Mouse (Mus musculus) cortical plate, adult 2 months (tissue): ENCODE measurements at regions not wholly inside any gene's neighbourhood (a gene's known extent, or its start where the extent isn't known, plus 50 kb on each side); places are given as distances from the start of the nearest gene placed in this dataset.

Experiments used
- H3K27ac ChIP-seq: fragments of 200-500 bp; 2 replicates; pipeline ENCODE4 v1.5.1; 2012; ENCODE audit warnings: low read length, control low read depth, inconsistent platforms; ENCODE audit not compliant: insufficient read depth
- H3K4me1 ChIP-seq: fragments of 200-500 bp; 2 replicates; pipeline ENCODE4 v1.6.1; 2011; ENCODE audit warnings: low read length; ENCODE audit not compliant: control insufficient read depth, insufficient read depth
- H3K4me3 ChIP-seq: fragments of 200-500 bp; 2 replicates; pipeline ENCODE4 v1.5.1; 2011; ENCODE audit warnings: mild to moderate bottlenecking, low read length, control low read depth; ENCODE audit not compliant: insufficient read depth
- CTCF ChIP-seq: fragments of 200-500 bp; IDR thresholded peaks from 2 replicates; pipeline ENCODE4 v1.5.1; 2011; ENCODE audit warnings: mild to moderate bottlenecking, control low read depth, low read length; ENCODE audit not compliant: insufficient read depth; ENCODE audit errors: extremely low read depth
- POLR2A ChIP-seq: fragments of 200-500 bp; IDR thresholded peaks from 2 replicates; pipeline ENCODE4 v1.6.1; 2011; ENCODE audit warnings: mild to moderate bottlenecking, low read length, control low read depth; ENCODE audit not compliant: insufficient read depth; ENCODE audit errors: extremely low read depth

- Histone ChIP-seq H3K27ac (no peak overlapping the region), H3K4me1 (no peaks in the 10 kb centered on the region), H3K4me3 (no peak overlapping the region)
- TF ChIP-seq CTCF (no peak), POLR2A (no peak)
Observed at GRCm38 (mm10) chr12:91958086-91958485, 109.1 kb upstream of the Sel1l start.

DNA sequence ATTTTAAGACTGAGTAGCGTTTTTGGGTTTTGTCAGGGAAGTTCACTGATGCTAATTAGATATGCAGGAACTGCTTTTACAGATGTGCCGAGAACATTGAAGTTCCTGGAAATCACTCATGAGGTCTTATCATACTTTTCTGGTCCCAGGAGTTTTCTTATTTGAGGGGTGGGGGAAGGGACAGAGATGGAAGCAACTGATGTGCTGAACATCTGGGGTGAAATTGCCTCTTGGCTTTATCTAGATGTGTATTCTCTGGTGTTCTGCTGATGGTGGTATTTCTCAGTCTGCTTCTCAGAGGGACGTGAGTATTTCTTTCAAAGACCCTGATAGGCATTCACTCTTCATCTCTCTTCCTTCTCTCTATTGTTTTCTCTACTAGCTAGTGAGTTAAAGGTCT is 107.5 kb upstream of the Sel1l start:
- Histone ChIP-seq H3K27ac (no peak overlapping the region), H3K4me1 (no peaks in the 10 kb centered on the region), H3K4me3 (no peak overlapping the region)
- no peak for TF ChIP-seq CTCF

GRCm38 (mm10) chr12:91948602-91949167 is 99.7 kb upstream of the Sel1l start:
- H3K4me3 ChIP-seq = no peak overlapping the region
- no peak overlapping the region for H3K27ac ChIP-seq
- TF ChIP-seq POLR2A (no peak), CTCF (no peak)
- no peaks in the 10 kb centered on the region for H3K4me1 ChIP-seq

DNA sequence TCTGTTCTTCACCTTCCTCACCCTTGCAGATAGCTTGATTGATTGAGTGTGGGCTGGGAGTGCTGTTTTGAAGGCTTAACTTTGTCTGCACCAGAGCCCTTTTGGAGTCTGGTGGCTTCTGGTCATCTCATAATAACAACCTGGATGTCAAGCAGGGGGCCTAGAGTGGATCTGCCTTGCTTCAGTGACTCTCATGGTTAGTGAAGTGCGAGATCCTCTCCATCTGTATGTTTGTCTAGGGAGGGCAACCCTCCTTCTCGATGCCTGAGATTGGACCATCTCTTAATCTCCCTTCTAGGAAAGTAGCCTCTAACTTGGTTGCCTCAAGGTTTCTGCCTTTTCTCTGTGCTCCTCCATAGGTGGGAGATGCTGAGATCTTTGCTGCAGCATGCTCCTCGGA is 99.0 kb upstream of the Sel1l start:
- no peak overlapping the region for H3K27ac ChIP-seq
- TF ChIP-seq CTCF (no peak), POLR2A (no peak)
- H3K4me1 ChIP-seq = no peaks in the 10 kb centered on the region
- no peak overlapping the region for H3K4me3 ChIP-seq

GRCm38 (mm10) chr12:91946541-91946940 is 97.6 kb upstream of the Sel1l start:
- TF ChIP-seq CTCF = no peak
- TF ChIP-seq POLR2A = no peak
- no peaks in the 10 kb centered on the region for H3K4me1 ChIP-seq
- no peak overlapping the region for H3K27ac ChIP-seq
- H3K4me3 ChIP-seq = no peak overlapping the region

- Histone ChIP-seq H3K4me3 (no peak overlapping the region), H3K4me1 (no peaks in the 10 kb centered on the region), H3K27ac (no peak overlapping the region)
- TF ChIP-seq POLR2A = no peak
- TF ChIP-seq CTCF = no peak
Observed at GRCm38 (mm10) chr12:91932490-91933361, 83.8 kb upstream of the Sel1l start.

- Histone ChIP-seq H3K4me3 (no peak overlapping the region), H3K4me1 (no peaks in the 10 kb centered on the region), H3K27ac (no peak overlapping the region)
- TF ChIP-seq CTCF (no peak), POLR2A (no peak)
Observed at GRCm38 (mm10) chr12:91931586-91931985, 82.6 kb upstream of the Sel1l start.

DNA sequence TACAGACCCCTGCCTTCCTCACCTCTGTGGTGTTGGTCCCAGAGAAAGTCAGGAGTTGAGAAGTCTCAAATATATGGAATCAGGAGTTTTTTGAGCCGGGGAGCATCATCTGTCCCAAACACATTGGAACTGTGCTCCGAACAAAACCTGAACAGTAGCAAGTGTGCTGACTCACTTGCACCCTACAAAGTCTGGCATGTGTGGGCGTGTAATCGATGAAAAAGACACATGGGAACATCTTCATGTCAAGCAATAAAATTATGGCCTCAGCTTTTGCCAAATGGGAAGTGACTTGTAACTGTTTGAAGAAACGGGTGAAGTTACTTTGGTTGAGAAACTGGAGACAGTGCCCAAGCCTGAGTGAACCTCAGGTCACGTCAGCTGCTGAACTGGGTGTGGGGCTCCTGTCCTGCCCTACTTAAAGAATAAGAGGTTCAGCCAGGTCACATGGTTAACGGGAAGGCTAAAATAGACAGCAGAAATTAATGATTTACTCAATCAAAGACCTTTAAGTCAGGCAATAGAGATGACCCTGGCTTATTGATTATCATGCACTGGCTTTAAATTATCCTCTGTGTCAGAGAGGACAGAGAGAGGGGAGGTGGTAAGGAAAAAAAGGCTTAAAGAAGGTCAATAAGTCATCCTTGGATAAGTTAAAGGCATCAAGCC is 80.6 kb upstream of the Sel1l start:
- no peak for TF ChIP-seq POLR2A
- no peak for TF ChIP-seq CTCF
- Histone ChIP-seq H3K4me1 (no peaks in the 10 kb centered on the region), H3K4me3 (no peak overlapping the region), H3K27ac (no peak overlapping the region)

DNA sequence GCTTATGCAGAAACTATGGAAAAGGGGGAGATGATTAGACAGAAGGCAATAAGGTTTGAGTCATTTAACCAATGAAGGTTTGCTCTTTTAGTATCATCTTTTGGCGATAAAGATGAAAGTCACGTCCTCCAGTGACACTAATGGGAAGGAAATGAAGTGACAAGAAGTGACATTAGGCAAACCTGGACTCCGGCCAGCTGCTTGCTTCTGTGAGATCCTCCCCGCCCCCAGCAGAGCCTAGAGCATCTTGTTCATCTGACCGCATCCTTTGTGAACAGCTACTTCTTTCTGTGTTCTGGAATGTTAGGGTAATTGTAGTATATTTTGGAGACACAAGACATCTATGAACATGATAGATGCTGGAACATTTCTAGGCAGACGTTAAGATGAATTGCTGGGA is 78.6 kb upstream of the Sel1l start:
- Histone ChIP-seq H3K4me3 (no peak overlapping the region), H3K4me1 (no peaks in the 10 kb centered on the region), H3K27ac (no peak overlapping the region)
- TF ChIP-seq POLR2A (no peak), CTCF (no peak)

DNA sequence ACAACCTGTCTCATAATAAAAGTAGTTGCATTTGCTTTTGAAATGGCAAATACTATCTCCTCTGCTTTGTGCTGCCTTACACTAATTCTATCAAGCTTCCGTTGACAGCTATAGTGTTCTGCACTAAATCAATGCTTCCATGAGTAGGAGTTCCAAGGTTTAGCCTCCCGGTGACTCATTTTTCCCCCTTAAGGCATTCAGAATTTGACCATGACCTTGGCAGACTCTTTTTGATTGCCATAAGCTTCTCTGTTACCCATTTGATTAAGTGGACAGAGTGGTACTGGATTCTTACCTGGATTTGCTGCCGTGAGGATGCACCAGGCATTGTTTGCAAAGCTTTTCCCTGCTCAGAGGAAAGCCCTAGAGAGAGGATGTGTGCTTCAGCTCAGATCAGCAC is 66.5 kb upstream of the Sel1l start:
- Histone ChIP-seq H3K4me1 (no peaks in the 10 kb centered on the region), H3K4me3 (no peak overlapping the region), H3K27ac (no peak overlapping the region)
- TF ChIP-seq POLR2A = no peak
- no peak for TF ChIP-seq CTCF
